Mouse (Mus musculus) megakaryocyte, embryonic 14.5 days (primary cell): Measurements from ENCODE around the gene Wdr74. TPM values are rescaled to one million over a fixed set of nuclear protein-coding genes. Genes with fewer than 3 reads are reported as not detected.

Source experiments
- H3K27me3 ChIP-seq: replicated peaks from 2 replicates; pipeline ENCODE3; 2012; ENCODE audit warnings: inconsistent platforms
- H3K36me3 ChIP-seq: replicated peaks from 2 replicates; pipeline ENCODE3; 2012; ENCODE audit warnings: low read length, inconsistent platforms, mixed read lengths
- H3K4me1 ChIP-seq: 2 replicates; pipeline ENCODE4 v1.6.1; 2012; ENCODE audit warnings: inconsistent platforms
- H3K4me3 ChIP-seq: replicated peaks from 2 replicates; pipeline ENCODE3; 2012; ENCODE audit warnings: moderate library complexity, mild to moderate bottlenecking, inconsistent platforms
- H3K9me3 ChIP-seq: 2 replicates; pipeline ENCODE4 v1.6.1; 2012; ENCODE audit warnings: inconsistent platforms
- FLI1 ChIP-seq: IDR thresholded peaks from 2 replicates; pipeline ENCODE4 v1.6.1; 2012; ENCODE audit warnings: low read length, inconsistent platforms, mixed read lengths
- GATA1 ChIP-seq: IDR thresholded peaks from 3 replicates; pipeline ENCODE4 v1.6.1; 2012; ENCODE audit warnings: mixed read lengths, low read length, inconsistent platforms, borderline replicate concordance
- polyA plus RNA-seq: library from polyadenylated mRNA; stranded (reverse); fragments of >175 nt; gene quantifications from 2 replicates; pipeline ENCODE4 v1.2.3, GENCODE M21; 2012; ENCODE audit warnings: low replicate concordance; ENCODE audit not compliant: insufficient read depth

The Wdr74 gene
- polyA plus RNA-seq: 3.7 and 16.5 TPM in 2 replicates

DNA sequence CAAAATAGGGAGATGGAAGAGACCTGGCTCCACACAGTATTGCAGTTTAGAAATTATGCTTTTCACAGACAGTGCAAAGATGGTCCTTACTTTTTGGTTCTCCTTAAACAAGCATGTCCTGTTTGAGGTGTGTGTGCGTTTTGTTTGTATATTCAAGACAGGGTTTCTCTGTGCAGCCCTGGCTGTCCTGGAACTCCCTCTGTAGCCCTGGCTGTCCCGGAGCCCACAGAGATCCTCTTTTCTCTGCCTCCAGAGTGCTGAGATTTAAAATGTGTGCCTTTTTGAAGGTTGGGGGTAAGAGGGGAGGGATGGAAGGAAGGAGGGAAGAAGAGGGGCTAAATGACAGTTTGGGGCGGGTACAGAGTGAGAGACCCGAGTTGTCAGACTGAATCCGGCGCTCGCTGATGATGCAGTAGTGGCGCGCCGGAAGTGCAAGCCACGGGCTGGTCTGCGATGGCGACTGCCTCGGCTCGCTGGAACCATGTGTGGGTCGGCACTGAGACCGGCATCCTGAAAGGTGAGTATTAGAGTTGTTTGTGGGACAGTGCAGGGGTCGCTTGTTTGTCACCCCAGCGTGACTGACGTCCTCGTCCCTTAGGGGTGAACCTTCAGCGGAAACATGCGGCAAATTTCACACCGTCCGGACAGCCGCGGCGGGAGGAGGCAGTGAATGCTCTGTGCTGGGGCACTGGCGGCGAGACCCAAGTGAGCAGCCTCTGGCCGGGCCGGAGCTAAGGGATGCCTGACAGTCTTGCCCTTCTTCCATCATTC, at the start of gene Wdr74:
Gene Wdr74 (plus strand): TSS at position 439 of the 771 bp plus-strand sequence.
- Histone ChIP-seq H3K36me3 (peaks cover 37% of the 10 kb centered on the region), H3K27me3 (no peaks in the 10 kb centered on the region), H3K4me1 (peaks cover 36% of the 10 kb centered on the region), H3K9me3 (0 out of 2 replicates have a peak, but pooled peaks cover 4% of the 10 kb centered on the region), H3K4me3 (peak within 1 kb of the TSS; percentile 98)
- TF ChIP-seq FLI1 (no peak; the same call in 1 of the 2 replicates), GATA1 (no peak)

DNA sequence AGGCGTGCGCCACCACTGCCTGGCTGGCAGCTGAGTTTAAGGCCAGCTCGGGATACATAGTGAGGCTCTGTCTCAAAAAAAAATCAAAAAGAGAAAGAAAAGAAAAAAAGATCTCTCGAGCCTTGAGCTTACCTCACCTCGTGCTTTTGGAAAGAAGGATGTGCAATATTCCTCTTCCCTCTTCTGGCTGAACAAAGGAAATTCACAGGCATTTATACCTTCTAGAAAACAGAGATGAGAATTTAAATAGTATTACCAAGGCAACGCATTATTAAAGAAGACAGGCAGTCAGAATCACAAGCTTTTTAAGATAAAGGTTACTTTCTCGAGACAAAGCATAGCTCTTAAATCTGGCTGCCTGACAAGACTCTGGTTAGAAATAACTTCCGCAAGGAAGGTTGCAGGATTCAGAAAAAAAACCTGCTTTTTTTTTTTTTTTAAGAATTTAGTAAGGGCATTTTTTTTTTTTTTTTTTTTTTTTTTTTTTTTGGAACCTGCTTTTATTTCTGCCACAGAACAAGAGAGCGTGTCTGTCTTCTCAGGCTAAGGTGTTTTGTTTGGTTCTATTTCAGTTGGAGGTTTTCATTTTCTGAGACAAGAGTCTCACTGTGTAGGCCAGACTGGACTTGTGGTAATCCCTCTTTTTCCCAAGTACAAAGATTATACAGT, 43.6 kb upstream of the Wdr74 start:
- H3K9me3 ChIP-seq: 0 out of 2 replicates have a peak, but pooled peaks cover 2% of the 10 kb centered on the region
- peaks cover 18% of the 10 kb centered on the region for H3K27me3 ChIP-seq
- peaks cover 23% of the 10 kb centered on the region for H3K4me1 ChIP-seq
- no peak overlapping the region for H3K4me3 ChIP-seq
- TF ChIP-seq GATA1: no peak
- no peak for TF ChIP-seq FLI1
- no peaks in the 10 kb centered on the region for H3K36me3 ChIP-seq

DNA sequence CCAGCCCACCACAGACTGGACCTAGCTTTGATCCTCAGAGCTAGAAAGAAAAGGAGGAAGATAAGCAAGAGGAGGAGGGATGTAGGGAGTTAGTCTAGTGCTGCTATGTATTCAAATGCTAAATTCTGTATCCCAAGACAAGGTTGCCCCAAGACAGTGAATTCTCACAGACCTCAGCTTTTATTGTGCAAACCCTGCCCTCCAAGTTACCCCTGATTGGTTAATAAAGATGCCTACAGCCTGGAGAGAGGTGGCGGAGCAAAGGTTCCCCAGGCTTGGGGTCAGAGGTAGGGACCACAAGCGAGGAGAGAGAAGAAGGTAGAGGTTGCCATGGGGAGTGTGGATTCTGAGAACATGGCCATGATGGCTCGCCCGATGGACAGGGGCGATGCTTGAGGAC, 42.9 kb upstream of the Wdr74 start:
- Histone ChIP-seq H3K27me3 (peaks cover 13% of the 10 kb centered on the region), H3K36me3 (no peaks in the 10 kb centered on the region), H3K9me3 (no peaks in the 10 kb centered on the region), H3K4me1 (peaks cover 23% of the 10 kb centered on the region), H3K4me3 (no peak overlapping the region)
- TF ChIP-seq FLI1 (no peak), GATA1 (no peak)

DNA sequence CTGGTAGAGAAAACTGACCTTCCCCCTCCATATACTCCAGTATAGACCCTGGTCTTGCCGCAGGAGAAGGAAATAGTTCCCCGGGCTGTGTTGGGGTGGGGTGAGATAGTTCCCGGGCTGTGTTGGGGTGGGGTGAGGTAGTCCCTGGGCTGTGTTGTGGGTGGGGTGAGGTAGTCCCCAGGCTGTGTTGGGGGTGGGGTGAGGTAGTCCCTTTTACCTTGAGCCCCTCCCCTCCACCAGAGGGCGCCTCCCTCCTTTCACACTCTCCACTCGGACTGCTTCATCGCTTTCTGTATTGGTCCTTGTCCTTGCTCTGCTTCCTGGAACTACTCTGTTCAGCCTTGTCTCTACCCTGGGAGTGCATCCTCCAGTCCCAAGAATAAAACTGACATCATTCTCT, 40.3 kb upstream of the Wdr74 start:
- no peaks in the 10 kb centered on the region for H3K9me3 ChIP-seq
- TF ChIP-seq GATA1: no peak
- TF ChIP-seq FLI1: no peak
- H3K27me3 ChIP-seq: peaks cover 9% of the 10 kb centered on the region
- H3K36me3 ChIP-seq: no peaks in the 10 kb centered on the region
- peaks cover 18% of the 10 kb centered on the region for H3K4me1 ChIP-seq
- H3K4me3 ChIP-seq: no peak overlapping the region

DNA sequence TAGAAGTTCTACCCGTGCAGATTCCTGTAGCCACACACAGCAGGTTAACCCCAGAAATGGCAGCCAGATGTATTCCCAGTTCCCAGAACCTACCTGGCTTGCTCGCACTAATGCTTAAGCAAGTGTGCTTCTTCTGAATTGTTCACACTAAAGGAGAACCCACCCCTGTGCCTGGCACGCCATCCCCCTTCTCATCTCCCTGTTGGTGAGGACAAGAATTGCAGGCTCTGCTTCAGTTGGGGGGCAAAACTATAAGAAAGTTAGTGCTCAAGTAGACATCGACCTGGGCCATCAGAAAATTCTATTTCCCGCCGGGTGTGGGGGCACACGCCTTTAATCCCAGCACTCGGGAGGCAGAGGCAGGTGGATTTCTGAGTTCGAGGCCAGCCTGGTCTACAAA, 36.0 kb upstream of the Wdr74 start:
- no peak overlapping the region for H3K4me3 ChIP-seq
- H3K9me3 ChIP-seq: no peaks in the 10 kb centered on the region
- peaks cover 25% of the 10 kb centered on the region for H3K4me1 ChIP-seq
- H3K36me3 ChIP-seq: no peaks in the 10 kb centered on the region
- H3K27me3 ChIP-seq: peaks cover 2% of the 10 kb centered on the region
- TF ChIP-seq FLI1: no peak
- no peak for TF ChIP-seq GATA1

DNA sequence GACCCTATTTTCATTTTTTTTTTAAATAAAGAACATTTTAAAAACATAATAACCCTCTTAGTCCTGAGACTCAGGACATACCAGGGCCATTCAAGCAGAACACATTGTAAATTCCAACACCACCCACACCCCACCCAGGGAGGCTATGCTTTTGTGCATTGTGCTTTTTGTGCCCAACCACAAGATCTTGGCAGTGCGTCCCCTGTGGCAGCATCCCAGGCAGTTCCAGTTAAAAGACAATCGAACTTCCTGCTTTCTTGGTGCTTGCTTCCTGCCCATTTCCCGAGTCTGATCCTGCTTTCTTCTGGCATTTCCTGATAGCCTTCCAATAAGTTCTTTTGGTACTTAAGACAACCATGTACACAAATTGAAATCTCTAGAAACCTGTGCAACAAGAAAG, 33.2 kb upstream of the Wdr74 start:
- no peak overlapping the region for H3K4me3 ChIP-seq
- H3K27me3 ChIP-seq: no peaks in the 10 kb centered on the region
- no peak for TF ChIP-seq GATA1
- TF ChIP-seq FLI1: no peak
- peaks cover 27% of the 10 kb centered on the region for H3K4me1 ChIP-seq
- no peaks in the 10 kb centered on the region for H3K9me3 ChIP-seq
- H3K36me3 ChIP-seq: peaks cover 23% of the 10 kb centered on the region

DNA sequence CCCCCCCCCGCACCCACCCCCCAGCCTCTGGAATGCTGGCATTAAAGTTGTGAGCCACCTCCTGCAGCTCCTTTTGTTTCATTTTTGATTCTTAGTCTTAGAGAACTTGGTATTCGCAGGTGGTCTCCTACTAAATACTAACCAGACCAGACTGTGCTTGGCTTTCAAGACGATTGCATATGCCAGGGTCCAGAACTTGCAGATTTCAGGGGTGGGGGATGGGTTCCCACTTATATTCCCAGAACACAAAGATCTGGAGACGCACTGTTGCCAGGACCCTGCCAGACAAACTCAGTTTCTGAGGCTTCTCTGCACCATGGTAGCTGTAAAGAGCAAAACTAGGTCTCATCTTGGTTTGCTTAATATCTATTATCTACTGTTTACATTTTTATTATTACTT, 32.1 kb upstream of the Wdr74 start:
- Histone ChIP-seq H3K4me3 (no peak overlapping the region), H3K4me1 (peaks cover 37% of the 10 kb centered on the region), H3K9me3 (no peaks in the 10 kb centered on the region), H3K36me3 (peaks cover 34% of the 10 kb centered on the region), H3K27me3 (no peaks in the 10 kb centered on the region)
- TF ChIP-seq GATA1 (no peak), FLI1 (no peak)

DNA sequence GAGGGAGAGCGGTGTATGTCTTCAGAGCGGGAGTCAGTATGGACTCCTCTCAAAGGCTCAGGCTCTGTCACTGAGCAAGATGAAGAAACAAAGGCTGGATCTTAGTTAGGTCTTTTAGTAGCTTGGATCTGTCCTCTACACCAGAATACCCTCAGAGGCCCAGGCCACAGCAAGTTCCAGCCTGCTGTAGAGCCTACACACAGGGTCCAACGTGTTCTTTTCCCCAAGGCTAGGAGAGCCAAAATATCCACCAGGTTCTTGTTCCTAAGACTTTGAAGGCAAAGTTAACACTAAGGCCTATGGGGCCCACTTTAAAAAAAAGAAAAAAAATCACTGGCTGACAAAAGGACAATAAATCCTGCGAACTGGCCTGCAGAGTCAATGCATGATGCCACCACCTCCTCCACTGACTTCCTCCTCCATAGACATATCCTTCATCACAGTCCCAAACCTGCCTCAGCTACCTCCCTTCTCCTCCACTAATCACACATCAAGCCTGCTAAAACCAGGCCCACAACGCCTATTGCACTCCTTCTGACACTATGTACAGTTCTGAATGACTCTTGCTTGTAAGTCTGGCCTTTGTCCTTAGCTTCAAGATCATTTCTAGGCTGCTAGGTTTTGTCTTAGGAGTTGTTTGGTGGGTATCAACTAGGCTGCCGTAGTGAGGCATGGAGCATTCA, 30.5 kb upstream of the Wdr74 start:
- TF ChIP-seq GATA1 (no peak), FLI1 (no peak)
- Histone ChIP-seq H3K4me3 (no peak overlapping the region), H3K36me3 (peaks cover 50% of the 10 kb centered on the region), H3K9me3 (no peaks in the 10 kb centered on the region), H3K4me1 (peaks cover 53% of the 10 kb centered on the region), H3K27me3 (no peaks in the 10 kb centered on the region)

DNA sequence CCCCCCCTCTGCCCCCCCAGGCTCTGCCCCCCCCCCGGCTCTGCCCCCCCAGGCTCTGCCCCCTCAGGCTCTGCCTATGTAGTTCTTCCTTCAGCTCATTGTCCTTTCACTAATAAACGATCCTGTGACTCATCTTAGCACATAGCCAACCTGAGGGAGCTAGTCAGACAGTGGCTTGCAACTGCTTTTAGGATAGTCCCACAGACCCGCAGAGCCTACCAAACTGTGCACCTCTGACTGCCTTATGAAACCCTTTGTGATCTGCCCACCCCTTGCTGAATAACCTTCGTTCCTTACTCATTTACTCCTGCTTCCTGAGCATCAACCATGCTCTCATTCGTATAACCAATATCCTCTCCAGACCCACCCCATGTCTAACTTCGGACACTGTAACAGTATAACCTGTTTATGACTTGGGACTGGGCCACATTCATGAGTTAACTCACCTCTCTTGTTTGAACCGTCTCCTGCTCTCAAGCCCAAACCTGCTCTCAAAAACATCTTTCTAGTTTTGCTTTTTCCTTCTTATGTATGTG, 29.4 kb upstream of the Wdr74 start:
- Histone ChIP-seq H3K27me3 (no peaks in the 10 kb centered on the region), H3K4me1 (peaks cover 63% of the 10 kb centered on the region), H3K36me3 (peaks cover 61% of the 10 kb centered on the region), H3K9me3 (no peaks in the 10 kb centered on the region), H3K4me3 (no peak overlapping the region)
- no peak for TF ChIP-seq FLI1
- no peak for TF ChIP-seq GATA1
